Mouse (Mus musculus): Measurements from ENCODE around the gene Elk3.

Elk3 gene

GRCm38 (mm10) chr10:93242861-93243260 is 68.1 kb downstream of the Elk3 start:
- no peak for DNase-seq (ENCODE audit: low spot score in 2 of 2)

GRCm38 (mm10) chr10:93242208-93242607 is 68.7 kb downstream of the Elk3 start:
- no peak for DNase-seq (ENCODE audit: low spot score in 2 of 2)

GRCm38 (mm10) chr10:93239201-93239806 is 71.6 kb downstream of the Elk3 start:
- DNase-seq (ENCODE audit: low spot score in 2 of 2), result no peak

- DNase-seq (ENCODE audit: low spot score in 2 of 2), result no peak
These were observed 76.2 kb downstream of the Elk3 start for GRCm38 (mm10) chr10:93234692-93235091.

GRCm38 (mm10) chr10:93233665-93234194 is 77.2 kb downstream of the Elk3 start:
- DNase-seq (ENCODE audit: low spot score in 2 of 2), result no peak

- no peak for DNase-seq (ENCODE audit: low spot score in 2 of 2)
These were observed 79.0 kb downstream of the Elk3 start for GRCm38 (mm10) chr10:93231893-93232292.

GRCm38 (mm10) chr10:93231490-93231889 is 79.4 kb downstream of the Elk3 start:
- DNase-seq (ENCODE audit: low spot score in 2 of 2), result no peak

GRCm38 (mm10) chr10:93228401-93229007 is 82.4 kb downstream of the Elk3 start:
- no peak for DNase-seq (ENCODE audit: low spot score in 2 of 2)

GRCm38 (mm10) chr10:93227921-93228320 is 83.0 kb downstream of the Elk3 start:
- no peak for DNase-seq (ENCODE audit: low spot score in 2 of 2)

- no peak for DNase-seq (ENCODE audit: low spot score in 2 of 2)
These were observed 85.2 kb downstream of the Elk3 start for GRCm38 (mm10) chr10:93225751-93226150.

GRCm38 (mm10) chr10:93215051-93215763 is 95.7 kb downstream of the Elk3 start:
- DNase-seq (ENCODE audit: low spot score in 2 of 2), result no peak

GRCm38 (mm10) chr10:93214251-93214650 is 96.7 kb downstream of the Elk3 start:
- no peak for DNase-seq (ENCODE audit: low spot score in 2 of 2)

GRCm38 (mm10) chr10:93213339-93213738 is 97.6 kb downstream of the Elk3 start:
- DNase-seq (ENCODE audit: low spot score in 2 of 2), result no peak

GRCm38 (mm10) chr10:93212699-93213098 is 98.2 kb downstream of the Elk3 start:
- DNase-seq (ENCODE audit: low spot score in 2 of 2), result no peak

- no peak for DNase-seq (ENCODE audit: low spot score in 2 of 2)
These were observed 103.8 kb downstream of the Elk3 start for GRCm38 (mm10) chr10:93207176-93207575.

- DNase-seq (ENCODE audit: low spot score in 2 of 2), result no peak
These were observed 105.5 kb downstream of the Elk3 start for GRCm38 (mm10) chr10:93205287-93205956.

- no peak for DNase-seq (ENCODE audit: low spot score in 2 of 2)
These were observed 109.0 kb downstream of the Elk3 start for GRCm38 (mm10) chr10:93201846-93202458.

- DNase-seq (ENCODE audit: low spot score in 2 of 2), result no peak
These were observed 112.0 kb downstream of the Elk3 start for GRCm38 (mm10) chr10:93198958-93199357.
